Comparison of ENCODE assay signal across 17 mouse cellular contexts in genomic region chr2:64462041-64462440, GRCm38 (mm10).
"Had no signal": no experiment of that assay in that cellular context is flagged by ENCODE, and none has a peak within 500 bp of the region (broad histone marks: within the 10 kb centered on the region; RNA-seq: fewer than 3 reads in every experiment).

No protein-coding gene starts in this region.

- H3K27ac ChIP-seq: lung, embryonic 15.5 days; macrophage; midbrain, embryonic 13.5 days; midbrain, embryonic 15.5 days had no signal

- H3K36me3 ChIP-seq: lung, embryonic 15.5 days; midbrain, embryonic 13.5 days; midbrain, embryonic 15.5 days had no signal

- DNase-seq: lung, adult 2 months; lung, postnatal 14 days; lung, postnatal 36 days; right cerebral cortex, adult 18-20 months; right cerebral cortex, postnatal 25 days; right cerebral cortex, postnatal 4 days; spleen, adult 18-20 months; thymus, adult 18-20 months; thymus, postnatal 25 days; thymus, postnatal 4 days had no signal

- H3K4me1 ChIP-seq: lung, embryonic 15.5 days; megakaryocyte, embryonic 14.5 days; midbrain, embryonic 13.5 days; midbrain, embryonic 15.5 days had no signal

- H3K4me3 ChIP-seq: lung, embryonic 15.5 days; megakaryocyte, embryonic 14.5 days; midbrain, embryonic 13.5 days; midbrain, embryonic 15.5 days had no signal

- H3K4me2 ChIP-seq: lung, embryonic 15.5 days; midbrain, embryonic 11.5 days; midbrain, embryonic 13.5 days; midbrain, embryonic 15.5 days had no signal

- H3K9ac ChIP-seq: lung, embryonic 15.5 days; midbrain, embryonic 13.5 days; midbrain, embryonic 15.5 days had no signal

- H3K9me3 ChIP-seq: lung, embryonic 15.5 days; midbrain, embryonic 13.5 days; midbrain, embryonic 15.5 days had no signal

- ATAC-seq: lung, postnatal 0 days; midbrain, embryonic 15.5 days had no signal

- H3K27me3 ChIP-seq: lung, embryonic 15.5 days; megakaryocyte, embryonic 14.5 days; midbrain, embryonic 13.5 days; midbrain, embryonic 15.5 days had no signal
